Mouse (Mus musculus): Measurements from ENCODE around the gene Alox12. TPM values are rescaled to one million over a fixed set of nuclear protein-coding genes. Genes with fewer than 3 reads are reported as not detected.

The Alox12 gene
- total RNA-seq (2021) = under 1 TPM; 0.25 to 0.43 TPM

GRCm38 (mm10) chr11:70254931-70255531, at the start of gene Alox12:
Gene Alox12, minus strand, starts transcription at chr11:70255353.
- DNase-seq (ENCODE audit: low spot score in 2 of 2) = no peak
- intact Hi-C loops (cut with DNase I) = no loop called here

GRCm38 (mm10) chr11:70302293-70302692, 47.1 kb upstream of the Alox12 start:
- no peak for DNase-seq (ENCODE audit: low spot score in 2 of 2)
- intact Hi-C loops (cut with DNase I) = no loop called here

DNA sequence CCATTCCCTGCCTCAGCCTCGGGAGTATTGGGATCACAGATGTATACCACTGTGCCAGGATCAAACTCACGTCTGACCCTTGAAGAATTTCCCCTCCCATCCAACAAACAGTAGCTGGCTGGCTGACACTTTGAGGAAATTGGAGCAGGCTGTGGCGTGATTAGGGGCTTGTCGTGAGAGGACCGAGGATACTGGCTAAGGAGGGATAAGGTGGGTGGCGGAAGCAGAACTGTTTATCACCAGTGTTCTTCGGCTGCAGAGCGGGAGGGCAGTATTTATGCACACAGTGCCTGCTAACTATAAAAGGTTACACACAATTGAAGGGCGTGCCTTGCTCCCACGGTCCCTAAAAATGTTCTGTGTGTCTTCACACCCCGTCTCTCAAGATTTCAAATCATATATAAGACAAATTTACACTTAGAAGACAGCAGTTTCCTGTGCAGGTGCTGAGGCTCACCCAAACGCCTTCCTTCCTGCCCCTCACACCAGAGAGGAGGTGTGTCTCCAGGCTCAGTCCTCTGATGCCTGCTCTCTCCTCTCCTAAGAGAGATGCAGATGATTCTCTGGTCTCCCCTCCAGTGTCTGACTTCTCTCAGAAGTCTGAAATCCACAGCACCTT, 42.8 kb upstream of the Alox12 start:
- intact Hi-C loops (cut with DNase I) = no loop called here
- no peak for DNase-seq (ENCODE audit: low spot score in 2 of 2)

DNA sequence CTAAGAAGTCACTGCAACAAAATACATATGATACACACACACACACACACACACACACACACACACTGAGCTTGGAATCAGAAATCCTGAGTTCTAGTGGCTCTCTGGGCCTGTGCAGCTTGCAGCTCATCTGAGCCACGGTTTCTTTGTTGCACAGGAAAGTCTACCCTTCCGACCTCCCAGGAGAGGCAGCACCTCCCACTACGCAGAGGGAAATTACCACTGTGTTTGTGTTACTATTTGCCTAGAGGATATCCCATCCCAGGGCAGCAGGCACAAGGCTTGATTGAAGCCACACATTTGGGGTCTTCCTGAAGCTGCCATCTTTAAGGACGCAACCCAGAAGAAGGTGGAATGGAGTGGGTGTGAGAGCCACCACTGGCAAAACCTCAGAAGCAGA, 42.3 kb upstream of the Alox12 start:
- intact Hi-C loops (cut with DNase I) = no loop called here
- no peak for DNase-seq (ENCODE audit: low spot score in 2 of 2)

- intact Hi-C loops (cut with DNase I) = no loop called here
- DNase-seq (ENCODE audit: low spot score in 2 of 2) = no peak
These were observed 38.7 kb upstream of the Alox12 start for GRCm38 (mm10) chr11:70293881-70294280.

- intact Hi-C loops (cut with DNase I) = no loop called here
- no peak for DNase-seq (ENCODE audit: low spot score in 2 of 2)
These were observed 36.1 kb upstream of the Alox12 start for GRCm38 (mm10) chr11:70291235-70291634.

GRCm38 (mm10) chr11:70289236-70289635, 34.1 kb upstream of the Alox12 start:
- peak; percentile 8 to 19 for DNase-seq (ENCODE audit: low spot score in 2 of 2)
- intact Hi-C loops (cut with DNase I) = no loop called here

- no peak for DNase-seq (ENCODE audit: low spot score in 2 of 2)
- intact Hi-C loops (cut with DNase I) = no loop called here
These were observed 32.9 kb upstream of the Alox12 start for GRCm38 (mm10) chr11:70288102-70288501.

- intact Hi-C loops (cut with DNase I) = no loop called here
- DNase-seq (ENCODE audit: low spot score in 2 of 2) = no peak
These were observed 30.5 kb upstream of the Alox12 start for GRCm38 (mm10) chr11:70285686-70286085.

- intact Hi-C loops (cut with DNase I) = no loop called here
- DNase-seq (ENCODE audit: low spot score in 2 of 2) = no peak
These were observed 29.6 kb upstream of the Alox12 start for GRCm38 (mm10) chr11:70284757-70285156.

DNA sequence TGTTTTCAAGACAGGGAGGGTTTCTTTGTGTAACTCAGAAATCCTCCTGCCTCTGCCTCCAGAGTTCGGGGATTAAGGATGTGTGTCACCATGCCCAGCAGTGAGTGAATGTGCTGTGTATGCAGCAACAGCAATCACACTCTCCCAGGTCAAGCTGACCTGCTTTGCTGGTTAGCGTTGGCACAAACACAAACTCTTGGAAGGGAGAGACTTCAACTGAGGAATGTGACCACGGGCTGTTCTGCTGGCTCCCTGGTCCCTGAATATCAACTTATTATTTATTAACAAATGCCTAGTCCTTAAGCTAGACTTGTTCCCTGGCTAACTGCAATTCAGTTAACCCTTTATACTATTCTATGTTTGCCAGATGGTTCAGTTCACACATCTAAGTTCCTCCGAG, 28.5 kb upstream of the Alox12 start:
- DNase-seq (ENCODE audit: low spot score in 2 of 2) = no peak

DNA sequence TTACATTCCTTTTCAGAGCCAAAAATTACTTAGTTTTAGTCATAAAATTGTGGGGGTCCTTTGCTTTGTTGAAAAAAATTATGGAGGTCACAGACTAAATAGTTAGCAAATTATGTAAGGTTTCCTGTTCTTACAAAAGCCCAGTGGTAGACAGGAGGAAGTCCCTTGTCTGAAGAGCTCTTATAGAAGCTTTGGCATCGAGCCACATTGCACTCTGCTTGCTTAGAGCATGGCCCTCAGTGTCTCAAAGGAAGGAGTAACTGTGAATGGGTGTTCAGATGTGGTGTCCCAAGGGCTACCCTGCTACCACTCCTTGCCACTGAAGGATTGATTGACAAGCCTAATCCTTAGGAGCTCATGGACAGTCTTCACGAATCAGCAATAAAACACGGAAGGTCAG, 25.3 kb upstream of the Alox12 start:
- DNase-seq (ENCODE audit: low spot score in 2 of 2) = no peak
- intact Hi-C loops (cut with DNase I) = no loop called here

More for the DNA sequence above, 28.5 kb upstream of the Alox12 start:
- intact Hi-C loops (cut with DNase I) = no loop called here

DNA sequence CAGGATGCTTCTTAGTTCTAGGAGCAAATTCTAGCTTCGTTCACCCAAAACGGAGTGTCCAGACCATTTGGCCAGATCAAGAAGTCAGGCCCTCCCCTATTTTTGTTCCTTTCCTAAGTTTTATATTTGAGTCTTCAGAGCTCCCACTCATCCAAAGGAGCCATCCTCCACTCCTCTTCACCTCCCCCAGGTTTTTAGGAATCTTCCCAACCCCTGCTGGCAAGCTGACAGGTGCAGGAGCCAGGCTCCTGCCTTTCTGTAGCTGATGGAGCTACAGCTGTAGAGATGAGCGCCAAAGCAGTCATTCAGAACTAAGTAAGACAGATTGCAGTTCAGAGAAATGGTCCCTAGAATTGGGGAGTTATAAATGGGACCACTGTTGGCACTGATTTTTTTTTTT, 23.8 kb upstream of the Alox12 start:
- intact Hi-C loops (cut with DNase I) = no loop called here
- no peak for DNase-seq (ENCODE audit: low spot score in 2 of 2)

GRCm38 (mm10) chr11:70271641-70272040, 16.5 kb upstream of the Alox12 start:
- DNase-seq (ENCODE audit: low spot score in 2 of 2) = no peak
- intact Hi-C loops (cut with DNase I) = no loop called here

DNA sequence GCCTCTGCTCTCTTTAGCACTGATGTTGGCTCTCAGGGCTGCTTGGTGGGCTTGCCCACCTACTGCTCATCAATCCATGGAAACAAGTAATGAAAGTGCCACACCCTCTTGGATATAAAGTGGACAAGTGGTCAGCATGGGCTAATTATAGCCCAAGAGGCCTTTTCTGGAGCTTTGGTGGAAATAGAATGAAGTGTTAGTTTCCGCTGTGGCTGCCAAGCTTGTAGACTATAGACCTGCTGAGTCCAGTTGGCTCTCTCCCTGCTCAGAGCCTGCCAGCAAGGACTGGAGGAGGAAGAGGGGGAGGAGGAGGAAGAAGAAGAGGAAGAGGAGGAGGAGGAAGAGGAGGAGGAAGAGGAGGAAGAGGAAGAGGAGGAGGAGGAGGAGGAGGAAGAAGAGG, 11.3 kb upstream of the Alox12 start:
- intact Hi-C loops (cut with DNase I) = no loop called here
- no peak for DNase-seq (ENCODE audit: low spot score in 2 of 2)

- intact Hi-C loops (cut with DNase I) = no loop called here
- DNase-seq (ENCODE audit: low spot score in 2 of 2) = no peak
These were observed 10.7 kb upstream of the Alox12 start for GRCm38 (mm10) chr11:70265819-70266218.

- intact Hi-C loops (cut with DNase I) = no loop called here
- no peak for DNase-seq (ENCODE audit: low spot score in 2 of 2)
These were observed 10.1 kb upstream of the Alox12 start for GRCm38 (mm10) chr11:70265252-70265651.

- intact Hi-C loops (cut with DNase I) = no loop called here
- no peak for DNase-seq (ENCODE audit: low spot score in 2 of 2)
These were observed 3.9 kb upstream of the Alox12 start for GRCm38 (mm10) chr11:70259035-70259434.

DNA sequence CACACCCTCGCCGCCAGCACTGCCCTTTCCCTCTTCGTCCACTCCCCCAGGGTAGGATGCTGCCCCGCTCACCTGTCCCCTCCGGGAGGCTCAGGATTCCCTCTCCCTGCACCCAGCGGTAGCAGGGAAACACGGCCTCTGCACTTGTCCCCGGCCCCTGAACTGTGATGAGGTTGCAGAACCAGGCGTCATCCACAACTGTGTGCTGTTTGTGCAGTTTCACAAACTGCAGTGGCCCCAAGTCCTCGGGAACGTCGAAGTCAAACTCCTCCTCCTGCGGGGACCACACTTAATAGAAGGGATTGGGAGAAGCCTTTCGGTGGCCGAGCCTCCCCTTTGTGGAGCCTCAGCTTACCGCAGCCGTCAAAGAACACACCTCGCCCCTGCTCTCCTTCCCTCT, 816 bp downstream of the Alox12 start:
- intact Hi-C loops (cut with DNase I) = no loop called here
- DNase-seq (ENCODE audit: low spot score in 2 of 2) = no peak

- no peak for DNase-seq (ENCODE audit: low spot score in 2 of 2)
- intact Hi-C loops (cut with DNase I) = no loop called here
These were observed 3.3 kb downstream of the Alox12 start for GRCm38 (mm10) chr11:70251853-70252252.

DNA sequence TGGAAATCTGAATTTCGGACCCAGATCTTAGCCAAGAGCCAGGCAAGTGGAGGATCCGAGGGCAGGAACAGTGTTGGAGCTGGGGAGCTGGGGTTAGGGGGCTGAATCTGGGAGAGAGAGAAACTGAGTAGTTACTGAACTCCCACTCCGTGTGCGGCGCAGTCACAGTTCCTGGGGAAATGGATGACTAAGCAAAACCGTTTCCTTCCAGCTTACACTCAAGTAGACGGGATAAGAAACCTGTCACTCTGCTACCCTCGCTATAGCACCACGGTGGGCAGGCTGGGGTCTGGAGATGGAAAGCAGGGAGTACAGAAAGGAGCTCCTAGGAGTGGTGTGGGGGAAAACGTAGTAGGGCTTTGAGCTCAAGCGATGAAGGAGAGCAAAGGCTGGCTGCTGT, 5.0 kb downstream of the Alox12 start:
- intact Hi-C loops (cut with DNase I) = no loop called here
- DNase-seq (ENCODE audit: low spot score in 2 of 2) = no peak
